Mouse (Mus musculus) splenic B cell, adult 2 months (primary cell): Measurements from ENCODE around the gene Plxnd1.
A peak's percentile ranks its signal among the peaks of the same experiment; 100 is the strongest.

ENCODE experiments used
- DNase-seq: peaks from one replicate; pipeline ENCODE4 v3.0.0-alpha.2; 2011; ENCODE audit warnings: low read depth, low spot score
- H3K27me3 ChIP-seq: 2 replicates; pipeline ENCODE4 v1.6.1; 2012; ENCODE audit warnings: mild to moderate bottlenecking, low read length, moderate library complexity, mixed read lengths; ENCODE audit not compliant: control insufficient read depth, poor library complexity, insufficient read depth, severe bottlenecking
- H3K36me3 ChIP-seq: 2 replicates; pipeline ENCODE4 v1.6.1; 2012; ENCODE audit warnings: mild to moderate bottlenecking, low read length, moderate library complexity, mixed read lengths; ENCODE audit not compliant: control insufficient read depth, poor library complexity, insufficient read depth, severe bottlenecking

The Plxnd1 gene

GRCm38 (mm10) chr6:116005959-116006288 is 11.1 kb upstream of the Plxnd1 start:
- no peak for DNase-seq
- no peaks in the 10 kb centered on the region for H3K27me3 ChIP-seq

GRCm38 (mm10) chr6:116005275-116005958 is 10.6 kb upstream of the Plxnd1 start:
- no peak for DNase-seq
- no peaks in the 10 kb centered on the region for H3K27me3 ChIP-seq
- H3K36me3 ChIP-seq = no peaks in the 10 kb centered on the region

More at GRCm38 (mm10) chr6:116005959-116006288, 11.1 kb upstream of the Plxnd1 start:
- H3K36me3 ChIP-seq = no peaks in the 10 kb centered on the region

DNA sequence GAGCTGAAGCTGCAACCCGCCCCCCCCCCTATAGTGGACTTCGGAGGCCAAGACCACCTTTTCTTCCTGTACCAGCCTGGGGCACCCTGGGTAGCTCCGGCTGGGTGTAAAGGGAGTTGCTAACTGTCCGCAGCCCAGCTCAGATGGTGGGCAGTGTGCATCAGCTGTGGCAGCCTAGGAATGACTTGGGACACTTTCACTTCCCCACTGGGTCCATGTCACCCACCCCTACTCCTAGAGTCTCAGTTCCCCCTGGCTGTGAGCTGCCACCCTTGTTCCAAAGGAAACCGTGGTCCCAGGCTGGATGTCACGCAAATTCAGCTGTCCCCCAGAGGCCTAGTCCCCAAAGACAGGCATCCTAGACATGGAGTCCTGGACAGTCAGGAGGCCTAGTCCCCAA is 9.9 kb upstream of the Plxnd1 start:
- H3K36me3 ChIP-seq = no peaks in the 10 kb centered on the region
- no peaks in the 10 kb centered on the region for H3K27me3 ChIP-seq
- no peak for DNase-seq

DNA sequence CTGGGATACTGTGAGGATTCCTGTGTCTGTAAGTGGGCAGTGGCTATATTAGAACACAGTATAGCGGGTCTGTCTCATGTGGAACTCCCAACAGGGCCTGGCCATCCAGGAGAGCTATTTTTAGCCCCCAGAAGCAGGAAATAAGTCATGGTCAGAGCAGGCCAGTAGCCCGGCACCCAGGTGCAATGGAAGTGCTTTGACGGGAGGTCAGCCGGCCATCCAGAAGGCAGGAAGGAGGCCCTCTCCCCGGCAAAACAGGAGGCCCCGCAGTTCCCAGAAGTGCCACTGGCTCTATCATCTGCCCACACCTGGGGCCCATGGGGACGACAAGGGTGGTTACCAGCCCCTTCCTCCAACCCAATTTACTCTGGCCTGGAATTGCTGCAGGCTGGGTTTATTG is 9.3 kb upstream of the Plxnd1 start:
- DNase-seq = no peak
- H3K36me3 ChIP-seq = no peaks in the 10 kb centered on the region
- no peaks in the 10 kb centered on the region for H3K27me3 ChIP-seq

- no peaks in the 10 kb centered on the region for H3K27me3 ChIP-seq
- DNase-seq = peak; percentile 39
- no peaks in the 10 kb centered on the region for H3K36me3 ChIP-seq
Measured at GRCm38 (mm10) chr6:116003516-116003915, 8.7 kb upstream of the Plxnd1 start.

- H3K36me3 ChIP-seq = no peaks in the 10 kb centered on the region
- no peaks in the 10 kb centered on the region for H3K27me3 ChIP-seq
- no peak for DNase-seq
Measured at GRCm38 (mm10) chr6:116002311-116003104, 7.7 kb upstream of the Plxnd1 start.

- DNase-seq = no peak
- Histone ChIP-seq H3K27me3 (no peaks in the 10 kb centered on the region), H3K36me3 (no peaks in the 10 kb centered on the region)
Measured at GRCm38 (mm10) chr6:116000851-116001250, 6.0 kb upstream of the Plxnd1 start.

GRCm38 (mm10) chr6:115999227-115999626 is 4.4 kb upstream of the Plxnd1 start:
- Histone ChIP-seq H3K27me3 (no peaks in the 10 kb centered on the region), H3K36me3 (no peaks in the 10 kb centered on the region)
- no peak for DNase-seq

GRCm38 (mm10) chr6:115998758-115999157 is 4.0 kb upstream of the Plxnd1 start:
- DNase-seq = no peak
- Histone ChIP-seq H3K36me3 (no peaks in the 10 kb centered on the region), H3K27me3 (no peaks in the 10 kb centered on the region)

DNA sequence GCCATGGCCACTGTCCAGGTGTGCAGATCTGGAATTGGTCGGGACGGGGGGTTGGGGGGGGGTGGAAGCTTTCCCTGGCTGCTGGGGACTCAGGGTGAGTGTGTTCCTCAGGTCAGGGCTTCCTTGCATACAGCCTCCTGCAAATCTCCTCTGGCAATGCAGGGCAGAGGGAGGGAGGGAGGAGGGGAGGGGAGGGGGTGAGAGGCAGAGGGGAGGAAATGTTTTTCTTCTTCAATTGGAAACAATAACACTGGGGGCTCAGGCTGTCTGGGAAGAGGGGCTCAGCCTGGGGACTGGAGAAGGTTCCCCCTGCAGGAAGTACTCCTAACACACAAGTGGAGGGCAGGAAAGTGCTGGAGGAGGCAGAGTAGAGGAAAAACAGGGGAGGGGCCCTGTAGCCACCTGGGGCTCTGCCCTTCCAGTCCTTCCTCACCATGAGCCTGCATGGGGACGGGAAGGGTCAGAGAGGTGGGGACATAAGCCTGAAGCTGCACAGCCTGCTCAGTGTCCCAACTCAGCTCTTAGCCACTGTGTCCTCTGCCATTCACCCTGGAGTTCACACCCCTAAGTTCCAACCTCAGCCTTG is 3.0 kb upstream of the Plxnd1 start:
- DNase-seq = no peak
- H3K27me3 ChIP-seq = no peaks in the 10 kb centered on the region
- no peaks in the 10 kb centered on the region for H3K36me3 ChIP-seq

DNA sequence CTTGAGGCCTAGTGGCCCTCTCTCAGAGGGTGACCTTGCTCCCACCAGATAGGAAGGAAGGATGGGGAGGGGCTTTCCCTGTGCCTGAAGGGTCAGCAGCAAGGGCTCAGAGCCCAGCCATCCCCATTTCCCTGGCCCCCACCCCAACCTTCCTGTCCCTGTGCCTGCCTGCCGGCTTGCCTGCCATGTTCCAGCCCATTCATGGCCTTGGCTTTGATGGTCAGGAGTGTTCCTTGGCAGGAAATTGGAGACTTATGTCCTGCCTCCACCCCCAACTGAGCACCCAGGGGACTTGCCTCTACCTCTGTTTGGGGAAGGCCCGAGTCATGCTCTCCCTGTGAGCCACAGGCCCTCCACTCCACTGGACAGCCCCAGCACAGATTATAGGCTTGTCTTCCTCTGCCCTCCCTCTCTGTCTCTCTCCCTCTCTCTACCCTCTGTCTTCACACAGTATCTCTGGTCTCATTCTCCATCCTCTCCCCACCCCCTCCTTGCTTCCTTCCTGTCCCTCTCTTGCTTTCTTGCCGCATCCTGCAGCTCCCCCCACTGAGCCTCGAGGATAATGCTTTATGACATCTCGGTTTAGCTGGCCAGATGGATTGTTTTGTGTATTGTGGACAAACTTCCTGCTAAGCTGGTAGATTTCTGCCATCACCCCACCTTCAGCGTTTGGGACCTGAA is 1.5 kb upstream of the Plxnd1 start:
- H3K27me3 ChIP-seq = no peaks in the 10 kb centered on the region
- no peaks in the 10 kb centered on the region for H3K36me3 ChIP-seq
- DNase-seq = peak; percentile 40

DNA sequence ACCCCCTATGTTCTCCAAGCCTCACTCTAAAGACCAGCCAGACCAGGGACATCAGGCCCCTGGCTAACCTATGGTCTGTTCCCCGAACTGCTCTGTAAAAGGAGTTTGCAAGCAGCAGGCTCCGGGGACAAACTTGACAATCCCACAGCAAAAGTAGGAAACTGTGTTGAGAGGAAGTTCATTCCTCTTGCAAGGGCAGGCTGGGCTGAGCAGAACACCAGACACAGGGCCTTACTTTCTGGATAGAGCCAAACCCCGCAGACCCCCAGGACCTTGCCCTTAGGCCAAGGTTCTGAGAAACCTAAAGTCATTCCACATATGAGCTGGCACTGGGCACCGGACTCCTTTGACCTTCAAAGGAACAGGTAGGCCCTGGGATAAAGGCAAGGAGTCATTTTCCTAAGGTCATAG is 731 bp upstream of the Plxnd1 start:
- Histone ChIP-seq H3K27me3 (no peaks in the 10 kb centered on the region), H3K36me3 (no peaks in the 10 kb centered on the region)
- peak; percentile 17 for DNase-seq

GRCm38 (mm10) chr6:115994146-115994876 is 494 bp downstream of the Plxnd1 start:
- no peaks in the 10 kb centered on the region for H3K27me3 ChIP-seq
- H3K36me3 ChIP-seq = no peaks in the 10 kb centered on the region
- DNase-seq = peak; percentile 36

DNA sequence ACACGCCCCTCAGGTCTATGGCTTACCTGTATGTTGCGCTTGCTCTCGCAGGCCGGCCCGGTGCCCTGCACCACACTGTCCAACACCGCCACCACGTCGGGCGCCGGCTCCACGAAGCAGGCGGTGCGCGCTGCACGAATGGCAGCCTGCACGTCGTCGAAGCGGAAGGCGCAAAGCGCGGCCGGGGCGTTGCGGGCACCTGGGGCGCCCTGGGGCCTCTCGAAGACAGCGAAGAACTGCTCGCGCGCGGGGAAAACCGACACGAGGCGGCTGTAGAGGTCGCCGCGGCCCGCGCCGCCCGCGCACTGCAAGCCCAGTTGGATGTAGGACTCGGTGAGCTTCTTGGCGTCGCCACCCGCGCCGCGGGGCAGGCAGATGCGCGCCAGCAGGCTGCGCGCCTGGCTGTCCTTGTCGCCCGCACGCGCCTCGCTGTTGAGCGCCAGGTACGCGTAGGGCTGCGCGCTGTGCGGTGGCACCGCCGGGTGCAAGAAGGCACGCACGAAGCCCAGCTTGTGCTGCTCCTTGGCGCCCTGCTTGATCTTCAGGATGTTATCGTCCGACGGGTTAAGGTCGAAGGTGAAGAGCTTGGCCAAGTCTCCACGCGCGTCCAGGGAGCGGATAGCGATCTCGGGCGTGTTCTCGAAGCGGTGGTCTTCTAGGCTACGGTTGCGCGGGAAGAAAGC is 1.2 kb downstream of the Plxnd1 start:
- Histone ChIP-seq H3K36me3 (no peaks in the 10 kb centered on the region), H3K27me3 (no peaks in the 10 kb centered on the region)
- DNase-seq = peak; percentile 47
